Mouse (Mus musculus) lung, embryonic 14.5 days (tissue): ENCODE measurements around the gene Catsperz. TPM values are rescaled to one million over a fixed set of nuclear protein-coding genes. Genes with fewer than 3 reads are reported as not detected.
A peak's percentile ranks its signal among the peaks of the same experiment; 100 is the strongest.
"Not testable (repeated sequence)": the region's sequence is repeated elsewhere in the genome, so short reads cannot be mapped to it uniquely, and the experiment has no call there.

Source experiments
- ATAC-seq: fragments of 200-750 bp; cut with Nextera tagmentation; 2 replicates; pipeline ENCODE4 v1.8.0; 2017; ENCODE audit warnings: mild to moderate bottlenecking, moderate TSS enrichment, moderate library complexity; ENCODE audit not compliant: insufficient read depth
- DNase-seq: peaks from one replicate; pipeline ENCODE4 v3.0.0-alpha.2; 2015
- H3K27ac ChIP-seq: fragments of 300-500 bp; sonication (generic); 2 replicates; pipeline ENCODE4 v1.5.1; 2014; ENCODE audit warnings: low read depth, mild to moderate bottlenecking, moderate library complexity
- H3K27me3 ChIP-seq: fragments of 300-500 bp; sonication (generic); 2 replicates; pipeline ENCODE4 v1.6.1; 2014; ENCODE audit warnings: low read length, control low read depth; ENCODE audit not compliant: insufficient read depth
- H3K36me3 ChIP-seq: fragments of 300-500 bp; sonication (generic); 2 replicates; pipeline ENCODE4 v1.6.1; 2014; ENCODE audit warnings: control low read depth; ENCODE audit not compliant: insufficient read depth
- H3K4me1 ChIP-seq: fragments of 300-500 bp; sonication (generic); 2 replicates; pipeline ENCODE4 v1.6.1; 2014; ENCODE audit warnings: antibody characterized with exemption, control low read depth; ENCODE audit not compliant: insufficient read depth
- H3K4me2 ChIP-seq: fragments of 300-500 bp; sonication (generic); 2 replicates; pipeline ENCODE4 v1.6.1; 2014; ENCODE audit warnings: mild to moderate bottlenecking
- H3K4me3 ChIP-seq: fragments of 300-500 bp; sonication (generic); 2 replicates; pipeline ENCODE4 v1.5.1; 2014; ENCODE audit warnings: low read depth, low read length
- H3K9ac ChIP-seq: fragments of 300-500 bp; sonication (generic); 2 replicates; pipeline ENCODE4 v1.6.1; 2014
- H3K9me3 ChIP-seq: fragments of 300-500 bp; sonication (generic); 2 replicates; pipeline ENCODE4 v1.6.1; 2016; ENCODE audit warnings: low read depth, low read length, control low read depth
- CTCF ChIP-seq: IDR thresholded peaks from 2 replicates; pipeline ENCODE4 v1.5.1; 2016; ENCODE audit warnings: antibody characterized with exemption, low read depth
- WGBS: fragments of 180-500 bp; shearing (Covaris S2); extraction: QIAGEN DNeasy Blood & Tissue Kit; methylation state at CpG from one replicate; pipeline ENCODE4 v1.1.7; 2014; 5-methylcytosine and 5-hydroxymethylcytosine counted together
- polyA plus RNA-seq: library from polyadenylated mRNA; unstranded; fragments of >200 nt; fragmentation: Nextera tagmentation; extraction: Ambion mirVana; gene quantifications from 2 replicates; pipeline ENCODE4 v1.2.1, GENCODE M21; 2014

Catsperz gene
- polyA plus RNA-seq, 1 experiment from 2014 or later = 2.2 TPM

DNA sequence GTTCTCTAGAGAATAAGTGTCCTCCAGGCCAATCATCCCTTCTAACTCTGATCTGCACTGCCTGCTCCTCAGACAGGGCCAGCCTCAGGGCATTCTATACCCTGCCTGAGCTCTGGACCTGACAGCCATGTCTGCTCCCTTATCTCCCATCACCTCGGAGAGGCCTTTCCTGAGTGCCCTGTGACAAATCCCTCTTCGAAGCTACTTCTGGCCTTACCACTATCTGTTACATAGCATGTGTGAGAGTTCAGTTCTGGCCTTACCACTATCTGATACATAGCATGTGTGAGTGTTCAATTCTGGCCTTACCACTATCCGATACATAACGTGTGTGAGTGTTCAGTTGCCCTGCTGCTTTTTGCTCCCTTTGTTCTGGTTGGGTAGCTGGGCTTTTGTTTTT lies 9.9 kb downstream of the Catsperz start:
- no peak for DNase-seq
- Histone ChIP-seq H3K9ac (no peak overlapping the region), H3K27ac (no peak overlapping the region), H3K36me3 (peaks cover 29% of the 10 kb centered on the region), H3K4me3 (no peak overlapping the region), H3K4me2 (no peak overlapping the region), H3K4me1 (no peaks in the 10 kb centered on the region), H3K9me3 (no peaks in the 10 kb centered on the region), H3K27me3 (no peaks in the 10 kb centered on the region)
- no peak for ATAC-seq
- WGBS = 63% methylated on average over 4 of the region's 4 CpGs
- TF ChIP-seq CTCF = no peak

- no peak overlapping the region for H3K4me3 ChIP-seq
- 89% methylated on average over 9 of the region's 9 CpGs for WGBS
- H3K27ac ChIP-seq = no peak overlapping the region
- DNase-seq (no peak), ATAC-seq (no peak)
- H3K36me3 ChIP-seq = peaks cover 29% of the 10 kb centered on the region
- no peak overlapping the region for H3K9ac ChIP-seq
- H3K4me1 ChIP-seq = no peaks in the 10 kb centered on the region
- no peak overlapping the region for H3K4me2 ChIP-seq
- H3K9me3 ChIP-seq = no peaks in the 10 kb centered on the region
- H3K27me3 ChIP-seq = no peaks in the 10 kb centered on the region
- no peak for TF ChIP-seq CTCF
Observed at GRCm38 (mm10) chr19:6914540-6914939, 10.6 kb downstream of the Catsperz start.

DNA sequence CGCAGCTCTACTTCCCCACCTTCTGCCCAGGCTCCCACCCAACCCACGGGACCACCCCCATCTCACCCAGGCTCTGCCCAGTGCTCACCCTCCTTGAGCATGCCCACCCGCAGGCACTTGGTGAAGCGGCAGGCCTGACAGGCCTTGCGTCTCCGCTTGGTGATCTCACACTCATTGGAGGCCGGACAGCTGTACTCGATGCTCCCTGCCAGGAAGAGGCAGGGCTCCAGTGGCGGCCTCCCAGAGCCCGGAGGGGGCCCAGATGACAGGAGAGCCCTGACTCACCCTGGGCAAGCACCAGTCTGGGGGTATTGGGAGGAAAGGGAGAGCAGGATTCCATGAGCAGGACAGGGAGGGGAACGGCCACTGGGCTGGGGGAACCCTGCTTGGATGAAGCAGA lies 11.2 kb downstream of the Catsperz start:
- Histone ChIP-seq H3K4me1 (no peaks in the 10 kb centered on the region), H3K27me3 (no peaks in the 10 kb centered on the region), H3K9ac (no peak overlapping the region), H3K4me3 (no peak overlapping the region), H3K4me2 (no peak overlapping the region), H3K36me3 (peaks cover 29% of the 10 kb centered on the region), H3K9me3 (no peaks in the 10 kb centered on the region), H3K27ac (no peak overlapping the region)
- no peak for ATAC-seq
- no peak for TF ChIP-seq CTCF
- WGBS = 75% methylated on average over 11 of the region's 11 CpGs
- no peak for DNase-seq

- Histone ChIP-seq H3K9ac (no peak overlapping the region), H3K4me3 (no peak overlapping the region), H3K4me2 (no peak overlapping the region), H3K36me3 (peaks cover 27% of the 10 kb centered on the region), H3K9me3 (no peaks in the 10 kb centered on the region), H3K27me3 (no peaks in the 10 kb centered on the region), H3K4me1 (no peaks in the 10 kb centered on the region), H3K27ac (no peak overlapping the region)
- DNase-seq = no peak
- 73% methylated on average over 6 of the region's 6 CpGs for WGBS
- ATAC-seq = no peak
- no peak for TF ChIP-seq CTCF
Observed at GRCm38 (mm10) chr19:6913036-6913435, 12.1 kb downstream of the Catsperz start.

GRCm38 (mm10) chr19:6912205-6912970 lies 12.8 kb downstream of the Catsperz start:
- ATAC-seq = no peak
- Histone ChIP-seq H3K4me2 (no peak overlapping the region), H3K4me3 (0 out of 2 replicates have a peak overlapping the region, but pooled peaks have one; percentile 3), H3K9ac (no peak overlapping the region), H3K27ac (no peak overlapping the region), H3K4me1 (no peaks in the 10 kb centered on the region), H3K27me3 (no peaks in the 10 kb centered on the region), H3K9me3 (no peaks in the 10 kb centered on the region), H3K36me3 (peaks cover 27% of the 10 kb centered on the region)
- TF ChIP-seq CTCF = no peak
- WGBS = 89% methylated on average over 15 of the region's 15 CpGs
- no peak for DNase-seq

DNA sequence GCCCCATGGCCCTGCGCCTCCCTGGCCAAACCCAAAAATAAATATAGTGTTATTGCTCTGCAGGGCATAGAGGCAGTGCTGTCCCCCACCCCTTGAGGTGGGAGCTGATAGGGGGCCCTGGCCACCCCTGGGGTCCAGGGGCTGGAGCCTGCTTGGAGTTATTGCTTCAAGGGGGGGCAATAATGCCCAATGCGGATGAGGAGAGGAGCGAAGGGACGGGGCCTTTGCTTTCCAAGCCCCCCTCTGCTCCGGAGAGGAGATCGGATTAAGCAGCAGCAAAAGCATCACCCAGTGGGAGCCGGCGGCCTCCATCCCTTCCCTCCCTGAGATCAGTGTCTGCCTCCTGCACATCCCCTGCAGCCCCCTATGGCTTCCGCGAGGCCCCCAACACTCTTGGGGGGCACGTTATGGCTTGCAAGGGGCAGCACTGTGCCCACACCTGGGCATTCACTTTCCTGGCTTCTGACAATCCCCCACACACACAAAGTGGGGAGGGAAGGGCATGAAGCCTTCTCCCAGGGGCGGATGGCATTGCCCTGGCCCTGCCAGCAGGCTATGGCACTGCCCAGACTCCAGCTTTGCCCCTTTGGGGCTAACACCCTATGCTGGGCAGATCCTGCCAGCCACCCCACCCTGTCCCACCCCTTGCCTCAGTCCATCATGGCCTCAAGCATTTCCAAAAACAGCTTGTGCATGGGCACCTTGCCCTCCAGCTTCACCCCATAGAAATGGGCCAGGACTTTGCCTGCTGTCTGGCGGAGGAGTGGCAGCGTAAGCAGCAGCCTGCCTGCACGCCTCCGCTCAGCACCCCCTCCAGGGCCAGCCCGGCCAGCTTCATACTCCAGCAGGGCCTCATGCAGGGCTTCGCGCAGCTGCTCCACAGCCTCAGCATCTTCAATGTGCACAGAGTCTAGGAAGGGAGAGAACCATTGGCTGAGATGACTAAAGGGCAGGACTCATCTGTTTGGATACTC lies 13.8 kb downstream of the Catsperz start:
- ATAC-seq (no peak), DNase-seq (no peak)
- no peaks in the 10 kb centered on the region for H3K27me3 ChIP-seq
- H3K4me1 ChIP-seq = no peaks in the 10 kb centered on the region
- no peaks in the 10 kb centered on the region for H3K9me3 ChIP-seq
- 81% methylated on average over 19 of the region's 19 CpGs for WGBS
- TF ChIP-seq CTCF = no peak
- H3K9ac ChIP-seq = peak overlapping the region; percentile 36; the same call in 1 of the 2 replicates
- peaks cover 37% of the 10 kb centered on the region for H3K36me3 ChIP-seq
- H3K4me3 ChIP-seq = peak overlapping the region; percentile 70
- peak overlapping the region; percentile 86 for H3K4me2 ChIP-seq
- H3K27ac ChIP-seq = no peak overlapping the region

DNA sequence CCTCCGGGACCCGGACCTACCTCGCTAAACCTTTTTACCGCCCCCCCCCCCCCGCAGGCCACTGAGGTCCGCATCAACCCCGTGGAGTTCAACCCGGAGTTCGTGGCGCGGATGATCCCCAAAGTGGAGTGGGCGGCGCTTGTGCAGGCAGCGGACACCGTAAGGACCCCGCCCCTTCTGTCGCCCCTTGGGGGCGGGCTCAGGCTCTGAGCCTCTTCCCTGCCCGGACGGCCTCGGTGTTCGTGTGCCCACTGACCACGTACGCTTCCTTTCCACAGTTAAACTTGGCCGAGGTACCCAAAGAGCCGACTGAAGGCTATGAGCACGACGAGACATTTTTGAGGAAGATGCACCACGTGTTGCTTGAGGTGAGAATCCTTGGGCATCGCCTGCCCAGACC lies 14.9 kb downstream of the Catsperz start:
- peak overlapping the region; percentile 70 for H3K4me3 ChIP-seq
- DNase-seq (peak; percentile 83), ATAC-seq (peak; percentile 40)
- peak overlapping the region; percentile 65 for H3K9ac ChIP-seq
- H3K4me1 ChIP-seq, H3K9me3 ChIP-seq, H3K27me3 ChIP-seq: not testable (repeated sequence)
- peak overlapping the region; percentile 86 for H3K4me2 ChIP-seq
- WGBS = under 1% methylated on average over 30 of the region's 30 CpGs
- peak overlapping the region; percentile 99 for H3K27ac ChIP-seq
- H3K36me3 ChIP-seq = peaks cover 47% of the 10 kb centered on the region
